8 mouse cellular contexts compared by ENCODE assay signal in genomic region chr19:45742218-45742983, GRCm38 (mm10). TPM values are rescaled to one million over a fixed set of nuclear protein-coding genes. Genes with fewer than 3 reads are reported as not detected.
DNase-seq lines count a peak whose midpoint lies in the region; ATAC-seq lines count a peak whose summit lies in the region.

Gene Fgf8 (minus strand): TSS chr19:45742915.

- no peaks in the 10 kb centered on the region for H3K9me3 ChIP-seq in kidney, embryonic 14.5 days (ENCODE audit: control insufficient read depth, low read length)
- no peaks in the 10 kb centered on the region for H3K9me3 ChIP-seq in liver, embryonic 13.5 days (replicated peaks)

- H3K36me3 ChIP-seq in kidney, embryonic 14.5 days (ENCODE audit: control insufficient read depth, insufficient read depth, low read length), result no peaks in the 10 kb centered on the region
- peaks cover 3% of the 10 kb centered on the region; the same call in 1 of the 2 replicates for H3K36me3 ChIP-seq in liver, embryonic 13.5 days

- H3K4me1 ChIP-seq in kidney, embryonic 14.5 days (ENCODE audit: control insufficient read depth, insufficient read depth, low read length), result peaks cover 28% of the 10 kb centered on the region
- peaks cover 37% of the 10 kb centered on the region for H3K4me1 ChIP-seq in liver, embryonic 13.5 days (replicated peaks)

- peaks cover 77% of the 10 kb centered on the region for H3K27me3 ChIP-seq in kidney, embryonic 14.5 days (ENCODE audit: control insufficient read depth, insufficient read depth, low read length)
- H3K27me3 ChIP-seq in liver, embryonic 13.5 days, result peaks cover 93% of the 10 kb centered on the region

- DNase-seq in kidney, postnatal 25 days, result no peak
- DNase-seq in T-cell, adult 2 months (ENCODE audit: low spot score), result peak; percentile 33
- no peak for DNase-seq in liver, embryonic 13.5 days
- no peak for DNase-seq in cerebellum, adult 18-20 months

- H3K9ac ChIP-seq in kidney, embryonic 14.5 days (ENCODE audit: low read depth, low read length), result peak within 1 kb of the TSS; percentile 51
- no peak within 1 kb of the TSS for H3K9ac ChIP-seq in liver, embryonic 13.5 days

- under 1% methylated on average over 57 of the region's 68 CpGs for WGBS in kidney, embryonic 14.5 days
- WGBS in liver, embryonic 13.5 days (ENCODE audit: insufficient replicate concordance), result 1% methylated on average over 65 of the region's 68 CpGs

- peak within 1 kb of the TSS; percentile 94 for H3K4me2 ChIP-seq in kidney, embryonic 14.5 days (replicated peaks; ENCODE audit: low read depth, low read length)
- peak within 1 kb of the TSS; percentile 61 for H3K4me2 ChIP-seq in liver, embryonic 13.5 days

- no peak for ATAC-seq in kidney, embryonic 14.5 days (ENCODE audit: low FRiP score, low TSS enrichment)
- ATAC-seq in granulocyte monocyte progenitor cell, adult 5-6 weeks (replicated peaks; ENCODE audit: poor library complexity, severe bottlenecking), result peak; percentile 12; the same call in 1 of the 2 replicates
- ATAC-seq in liver, embryonic 13.5 days (ENCODE audit: low read depth), result no peak
- no peak for ATAC-seq in erythroblast, adult 5-6 weeks (replicated peaks; ENCODE audit: low FRiP score, poor library complexity, severe bottlenecking)
- ATAC-seq in erythroid progenitor cell, adult 5-6 weeks (replicated peaks; ENCODE audit: low FRiP score, poor library complexity, severe bottlenecking), result no peak

- H3K27ac ChIP-seq in kidney, embryonic 14.5 days (ENCODE audit: low read depth, low read length), result no peak within 1 kb of the TSS
- no peak within 1 kb of the TSS for H3K27ac ChIP-seq in liver, embryonic 13.5 days

- H3K4me3 ChIP-seq in kidney, embryonic 14.5 days (ENCODE audit: low read length), result peak within 1 kb of the TSS; percentile 57
- H3K4me3 ChIP-seq in liver, embryonic 13.5 days (replicated peaks), result peak within 1 kb of the TSS; percentile 45

RNA-seq across cellular contexts. Expression of gene Fgf8, which starts in this region (rescaled TPM):
- polyA plus RNA-seq in kidney, embryonic 14.5 days (2014; fragmentation: Nextera tagmentation; extraction: Ambion mirVana), result 25.1 and 29.3 TPM in 2 replicates
- total RNA-seq in granulocyte monocyte progenitor cell, adult 5-6 weeks (2014; fragmentation: Nextera tagmentation), result not detected in 2 replicates
- not detected in 2 replicates for total RNA-seq in granulocyte monocyte progenitor cell, adult 5-6 weeks (2017)
- polyA plus RNA-seq in liver, embryonic 13.5 days (2015; fragmentation: Nextera tagmentation; extraction: Ambion mirVana), result not detected in 2 replicates
- total RNA-seq in erythroblast, adult 5-6 weeks (2015; ENCODE audit: low replicate concordance), result not detected in 2 replicates
- not detected in 2 replicates for total RNA-seq in erythroblast, adult 5-6 weeks (2017; ENCODE audit: low replicate concordance)
- total RNA-seq in erythroid progenitor cell, adult 5-6 weeks (2015; ENCODE audit: low replicate concordance), result not detected in 2 replicates
- not detected in 2 replicates for total RNA-seq in erythroid progenitor cell, adult 5-6 weeks (2017; ENCODE audit: low replicate concordance)

Comparison
In these comparisons a context has a peak if more than half of its experiments do, and no peak if none do; other contexts are left out.
1. RNA of gene Fgf8 (polyA plus RNA-seq): 25.1 to 29.3 TPM in kidney, embryonic 14.5 days; not detected in liver, embryonic 13.5 days; every median in the first group is over 10 times any median in the second.
2. Peak in ATAC-seq in granulocyte monocyte progenitor cell, adult 5-6 weeks; RNA of the gene not detected or under 1 TPM.